Mouse (Mus musculus) erythroblast, embryonic 14.5 days (primary cell): ENCODE data around the gene Ano6. TPM values are rescaled to one million over a fixed set of nuclear protein-coding genes. Genes with fewer than 3 reads are reported as not detected.

ENCODE experiments used
- H3K27me3 ChIP-seq: 2 replicates; pipeline ENCODE4 v1.6.1; 2012; ENCODE audit warnings: inconsistent platforms; ENCODE audit not compliant: control insufficient read depth
- H3K36me3 ChIP-seq: 2 replicates; pipeline ENCODE4 v1.6.1; 2012; ENCODE audit warnings: mild to moderate bottlenecking, inconsistent platforms; ENCODE audit not compliant: control insufficient read depth
- H3K4me1 ChIP-seq: 2 replicates; pipeline ENCODE4 v1.6.1; 2012; ENCODE audit warnings: inconsistent platforms; ENCODE audit not compliant: control insufficient read depth
- H3K4me3 ChIP-seq: replicated peaks from 2 replicates; pipeline ENCODE3; 2012; ENCODE audit warnings: moderate library complexity, mild to moderate bottlenecking, inconsistent platforms
- H3K9me3 ChIP-seq: 2 replicates; pipeline ENCODE4 v1.6.1; 2012; ENCODE audit warnings: low read length, inconsistent platforms, mixed read lengths; ENCODE audit not compliant: control insufficient read depth
- GATA1 ChIP-seq: IDR thresholded peaks from 2 replicates; pipeline ENCODE4 v1.6.1; 2012; ENCODE audit warnings: low read length, inconsistent platforms, mixed read lengths
- TAL1 ChIP-seq: IDR thresholded peaks from 3 replicates; pipeline ENCODE4 v1.6.1; 2012; ENCODE audit warnings: low read length, inconsistent platforms, mixed read lengths
- polyA plus RNA-seq: library from polyadenylated mRNA; stranded (reverse); fragments of >175 nt; gene quantifications from 2 replicates; pipeline ENCODE4 v1.2.3, GENCODE M21; 2012

The Ano6 gene
- polyA plus RNA-seq, 1 experiment = 0.32 TPM

DNA sequence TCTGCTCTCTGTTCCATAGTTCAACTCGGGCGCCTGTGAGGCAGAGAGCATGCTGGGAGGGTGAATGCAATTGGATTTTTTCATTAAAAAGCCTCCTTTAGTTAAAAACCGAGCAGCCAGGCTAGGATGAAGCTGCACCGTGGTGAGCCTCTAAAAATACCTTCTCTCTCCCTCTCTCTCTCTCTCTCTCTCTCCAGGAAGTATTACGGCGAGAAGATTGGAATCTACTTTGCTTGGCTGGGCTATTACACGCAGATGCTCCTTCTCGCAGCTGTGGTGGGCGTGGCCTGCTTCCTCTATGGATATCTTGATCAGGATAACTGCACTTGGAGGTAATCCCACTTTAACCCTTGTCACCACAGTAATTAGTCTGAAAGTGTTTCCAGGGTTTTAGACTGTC, 129.4 kb downstream of the Ano6 start:
- no peak for TF ChIP-seq GATA1
- no peak for TF ChIP-seq TAL1
- peaks cover 39% of the 10 kb centered on the region for H3K4me1 ChIP-seq
- no peaks in the 10 kb centered on the region for H3K27me3 ChIP-seq
- H3K9me3 ChIP-seq = no peaks in the 10 kb centered on the region
- H3K4me3 ChIP-seq = no peak overlapping the region
- peaks cover 10% of the 10 kb centered on the region; the same call in 1 of the 2 replicates for H3K36me3 ChIP-seq

DNA sequence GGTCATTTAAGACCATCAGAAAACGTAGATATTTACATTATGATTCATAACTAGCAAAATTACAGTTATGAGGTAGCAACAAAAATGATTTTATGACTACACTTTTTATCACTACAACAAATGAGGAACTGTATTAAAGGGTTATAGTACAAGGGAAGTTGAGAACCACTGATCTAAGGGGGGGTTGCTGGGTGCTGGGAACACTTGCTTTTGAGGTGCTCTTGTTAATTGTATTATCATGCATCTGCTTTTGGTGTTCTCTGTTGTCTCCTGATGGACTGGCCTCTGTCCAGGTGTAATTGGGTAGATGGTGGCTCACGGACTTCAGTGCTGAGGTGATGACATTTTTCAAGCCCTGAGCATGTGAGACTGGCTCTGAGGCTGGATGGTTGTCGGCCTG, 130.4 kb downstream of the Ano6 start:
- no peak for TF ChIP-seq TAL1
- no peak for TF ChIP-seq GATA1
- Histone ChIP-seq H3K4me1 (peaks cover 45% of the 10 kb centered on the region), H3K4me3 (no peak overlapping the region), H3K27me3 (no peaks in the 10 kb centered on the region), H3K9me3 (no peaks in the 10 kb centered on the region), H3K36me3 (peaks cover 10% of the 10 kb centered on the region; the same call in 1 of the 2 replicates)

DNA sequence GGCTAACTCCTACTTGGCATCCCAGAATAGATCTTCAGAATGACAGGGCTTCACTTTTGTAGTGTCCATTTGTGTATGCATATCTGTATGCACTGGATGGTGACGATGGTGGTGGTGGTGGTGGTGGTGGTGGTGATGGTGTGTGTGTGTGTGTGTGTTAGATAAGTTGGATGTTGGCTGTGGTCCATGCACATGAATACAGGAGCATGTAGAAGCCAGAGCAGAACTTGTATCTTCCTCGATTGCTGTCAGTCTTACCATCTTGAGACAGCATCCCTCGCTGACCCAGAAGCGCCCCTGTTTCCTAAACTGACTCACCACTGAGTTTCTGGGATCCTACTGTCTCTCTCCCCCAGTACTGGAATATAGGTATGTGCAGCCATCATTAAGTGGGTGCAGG, 131.0 kb downstream of the Ano6 start:
- Histone ChIP-seq H3K36me3 (peaks cover 5% of the 10 kb centered on the region; the same call in 1 of the 2 replicates), H3K4me3 (no peak overlapping the region), H3K9me3 (no peaks in the 10 kb centered on the region), H3K4me1 (peaks cover 39% of the 10 kb centered on the region), H3K27me3 (no peaks in the 10 kb centered on the region)
- TF ChIP-seq GATA1 (no peak), TAL1 (no peak)

DNA sequence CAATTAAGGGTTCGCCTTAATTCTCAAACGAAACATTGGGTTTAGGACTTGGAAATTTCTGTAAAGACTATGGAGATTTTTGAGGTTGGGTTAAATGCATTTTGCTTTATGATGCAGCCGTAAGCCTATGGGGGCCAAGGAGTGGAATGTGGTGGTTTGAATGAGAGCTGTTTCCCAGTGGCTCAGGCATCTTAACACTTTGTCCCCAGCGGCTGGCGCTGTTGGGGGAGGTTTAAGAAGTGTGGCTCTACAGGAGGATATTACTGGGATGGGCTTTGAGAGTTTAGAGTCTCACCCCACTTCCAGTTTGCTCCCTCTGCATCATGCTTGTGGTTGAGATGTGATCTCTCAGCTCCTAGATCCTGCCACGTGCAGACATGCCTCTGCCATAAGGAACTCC, 131.9 kb downstream of the Ano6 start:
- Histone ChIP-seq H3K4me3 (no peak overlapping the region), H3K36me3 (peaks cover 4% of the 10 kb centered on the region; the same call in 1 of the 2 replicates), H3K4me1 (peaks cover 31% of the 10 kb centered on the region), H3K9me3 (no peaks in the 10 kb centered on the region), H3K27me3 (no peaks in the 10 kb centered on the region)
- no peak for TF ChIP-seq TAL1
- no peak for TF ChIP-seq GATA1

DNA sequence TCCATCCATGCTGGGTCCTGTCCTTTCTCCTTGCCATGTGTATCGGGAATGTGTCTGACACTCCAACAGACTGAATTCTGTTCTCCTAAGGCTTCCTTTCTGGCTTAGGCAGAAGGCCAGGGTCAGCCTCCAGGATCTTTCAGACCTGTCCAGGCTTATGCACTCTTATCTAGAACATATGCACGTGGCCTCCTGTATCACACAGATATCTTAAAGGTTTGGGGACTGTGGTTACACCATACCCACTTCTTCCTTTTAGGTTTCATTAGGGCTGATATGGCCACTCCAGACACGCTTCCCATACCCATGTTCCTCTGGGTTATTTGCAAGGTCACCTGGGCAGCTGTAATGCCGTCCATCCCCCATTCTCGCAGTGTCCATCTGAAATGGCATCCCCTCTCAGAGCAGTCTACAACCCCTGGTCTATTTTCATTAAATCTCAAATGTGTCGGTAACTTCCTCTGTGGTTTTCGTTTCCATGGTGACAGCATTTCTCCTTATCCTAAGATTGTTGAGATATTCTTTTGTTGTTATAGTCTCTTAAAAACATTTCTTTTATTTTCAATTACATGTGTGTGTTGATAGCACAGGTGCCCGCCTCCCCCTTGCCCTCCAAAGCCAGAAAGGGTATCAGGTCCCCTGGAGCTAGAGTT, 134.8 kb downstream of the Ano6 start:
- H3K4me1 ChIP-seq = peaks cover 16% of the 10 kb centered on the region
- H3K4me3 ChIP-seq = no peak overlapping the region

DNA sequence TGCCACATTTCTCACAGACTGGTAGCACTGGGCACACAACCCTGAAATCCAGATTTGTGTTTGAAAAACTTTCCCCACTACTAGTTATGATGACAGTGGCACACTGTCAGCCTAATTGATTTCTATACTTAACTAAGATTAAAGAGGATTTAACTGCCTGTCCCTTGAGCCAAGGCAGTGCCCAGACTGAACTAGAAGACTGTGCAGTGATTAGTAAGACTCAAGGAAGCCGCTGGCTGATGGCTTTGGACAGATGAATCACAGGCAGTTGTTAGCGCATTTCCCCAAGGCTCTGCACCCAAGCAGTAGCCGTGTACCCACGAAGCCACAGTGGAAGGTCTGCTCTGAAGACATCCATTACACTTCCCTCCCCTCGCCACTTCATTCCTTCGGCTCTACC, 138.4 kb downstream of the Ano6 start:
- Histone ChIP-seq H3K27me3 (no peaks in the 10 kb centered on the region), H3K4me1 (peaks cover 9% of the 10 kb centered on the region), H3K36me3 (no peaks in the 10 kb centered on the region; the same call in 1 of the 2 replicates), H3K9me3 (no peaks in the 10 kb centered on the region), H3K4me3 (no peak overlapping the region)
- TF ChIP-seq TAL1 (no peak), GATA1 (no peak)

More for the DNA sequence above, 134.8 kb downstream of the Ano6 start:
- TF ChIP-seq GATA1 = no peak
- Histone ChIP-seq H3K27me3 (no peaks in the 10 kb centered on the region), H3K36me3 (no peaks in the 10 kb centered on the region), H3K9me3 (no peaks in the 10 kb centered on the region)

DNA sequence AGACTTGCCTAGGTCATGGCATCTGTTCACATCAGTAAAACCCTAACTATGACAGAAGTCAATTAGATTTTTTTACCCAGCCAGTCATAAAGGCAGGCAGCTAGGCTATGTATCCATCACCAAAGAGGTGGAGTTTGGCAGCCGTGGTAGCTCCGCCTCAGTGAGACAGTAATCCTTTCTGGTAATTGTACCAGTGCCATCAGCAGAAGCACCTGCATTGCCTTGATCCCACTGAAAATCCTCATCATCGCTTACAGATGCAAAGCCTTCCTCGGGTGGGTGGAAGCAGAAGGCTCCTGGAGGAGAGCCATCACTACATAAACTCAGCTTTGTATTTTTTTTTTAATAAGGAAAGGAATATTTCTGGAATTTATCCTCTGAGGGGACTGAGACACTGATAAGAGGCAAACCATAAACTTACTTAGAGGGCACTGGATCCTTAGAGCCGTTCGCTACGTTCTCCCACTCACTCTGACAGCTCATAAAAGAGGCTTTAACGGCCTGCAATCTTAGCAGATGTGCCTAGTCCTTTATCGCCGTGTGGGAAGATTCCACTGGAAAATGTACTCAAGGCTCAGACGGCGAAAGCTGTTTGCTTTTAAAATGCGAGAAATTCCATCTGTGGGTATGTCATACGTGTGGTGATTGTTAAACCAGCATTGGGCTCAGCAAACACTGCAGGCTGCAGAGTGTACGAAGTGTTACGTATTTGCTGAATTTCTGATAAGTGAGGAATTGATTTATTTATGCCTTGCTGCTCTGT, 140.6 kb downstream of the Ano6 start:
- H3K36me3 ChIP-seq = no peaks in the 10 kb centered on the region; the same call in 1 of the 2 replicates
- no peaks in the 10 kb centered on the region for H3K4me1 ChIP-seq
- no peaks in the 10 kb centered on the region for H3K9me3 ChIP-seq
- no peaks in the 10 kb centered on the region for H3K27me3 ChIP-seq
- TF ChIP-seq TAL1 = no peak
- TF ChIP-seq GATA1 = no peak
- no peak overlapping the region for H3K4me3 ChIP-seq

DNA sequence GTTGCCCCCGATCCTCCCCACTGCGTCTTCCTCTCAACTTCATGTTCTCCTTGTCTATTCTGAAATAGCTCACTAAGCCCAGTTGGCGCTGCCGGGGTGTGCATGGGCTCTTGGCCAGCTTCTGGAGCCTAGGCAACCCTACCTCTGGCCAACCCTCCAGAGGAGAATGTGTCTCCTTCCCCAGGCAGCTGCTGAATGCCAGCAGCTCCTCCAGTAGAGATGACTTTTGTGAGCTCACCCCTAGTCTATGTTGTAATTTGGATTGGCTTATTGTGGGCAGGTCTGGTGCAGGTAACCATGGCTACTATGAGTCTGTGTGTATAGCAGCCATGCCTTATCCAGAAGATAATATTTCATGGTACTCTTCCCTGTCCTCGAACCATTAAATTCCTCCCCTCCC, 141.7 kb downstream of the Ano6 start:
- TF ChIP-seq TAL1 (no peak), GATA1 (no peak)
- no peaks in the 10 kb centered on the region for H3K9me3 ChIP-seq
- H3K4me1 ChIP-seq = no peaks in the 10 kb centered on the region
- no peaks in the 10 kb centered on the region; the same call in 1 of the 2 replicates for H3K36me3 ChIP-seq
- no peak overlapping the region for H3K4me3 ChIP-seq
- H3K27me3 ChIP-seq = no peaks in the 10 kb centered on the region

DNA sequence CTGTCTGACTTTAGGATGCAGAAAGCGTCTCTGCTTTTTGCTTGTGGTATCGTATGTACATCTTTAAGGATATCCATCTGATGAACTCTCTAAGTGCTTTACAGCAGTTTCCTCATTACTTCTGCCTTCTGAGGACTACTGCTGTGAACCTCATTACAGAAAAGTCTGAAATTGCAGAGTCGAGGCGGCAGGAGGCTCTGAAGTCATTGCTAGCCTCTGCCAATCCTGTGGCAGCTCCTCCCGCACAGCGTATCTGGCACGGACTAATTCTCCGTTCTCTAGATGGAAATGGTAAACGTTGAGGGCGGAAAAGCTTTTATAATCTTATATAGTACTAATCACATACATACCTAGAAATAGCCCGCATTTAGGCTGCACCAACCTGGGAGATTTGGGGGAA, 144.5 kb downstream of the Ano6 start:
- Histone ChIP-seq H3K4me3 (no peak overlapping the region), H3K4me1 (no peaks in the 10 kb centered on the region), H3K36me3 (peaks cover 8% of the 10 kb centered on the region; the same call in 1 of the 2 replicates)

More for the DNA sequence above, 144.5 kb downstream of the Ano6 start:
- Histone ChIP-seq H3K27me3 (no peaks in the 10 kb centered on the region), H3K9me3 (peaks cover 12% of the 10 kb centered on the region)
- TF ChIP-seq GATA1 (no peak), TAL1 (no peak)
